Mouse (Mus musculus): ENCODE data around the gene Nfkbid.

- TF ChIP-seq POLR2A (IDR thresholded peaks at IDR 0.05; ENCODE audit: low read depth, low read length) = no peak
- TF ChIP-seq CTCF (conservative IDR thresholded peaks at IDR 0.05; ENCODE audit: insufficient read depth, insufficient read length, low read depth, low read length) = no peak
Observed at GRCm38 (mm10) chr7:30456911-30457628, 35.5 kb downstream of the Nfkbid start.
